Mouse (Mus musculus) lung, embryonic 16.5 days (tissue): ENCODE data around the gene Ephx1. TPM values are rescaled to one million over a fixed set of nuclear protein-coding genes. Genes with fewer than 3 reads are reported as not detected.
"Not testable (repeated sequence)": the region's sequence is repeated elsewhere in the genome, so short reads cannot be mapped to it uniquely, and the experiment has no call there.

Experiments
- ATAC-seq: fragments of 200-750 bp; cut with Nextera tagmentation; 2 replicates; pipeline ENCODE4 v1.8.0; 2017; ENCODE audit warnings: low read depth, mild to moderate bottlenecking, moderate library complexity
- H3K27ac ChIP-seq: fragments of 300-500 bp; sonication (generic); 2 replicates; pipeline ENCODE4 v1.5.1; 2014; ENCODE audit warnings: mild to moderate bottlenecking, control low read depth, low read length
- H3K27me3 ChIP-seq: fragments of 300-500 bp; sonication (generic); 2 replicates; pipeline ENCODE4 v1.6.1; 2014; ENCODE audit warnings: low read depth, low read length, mixed read lengths; ENCODE audit not compliant: control insufficient read depth, insufficient read depth
- H3K36me3 ChIP-seq: fragments of 300-500 bp; sonication (generic); 2 replicates; pipeline ENCODE4 v1.6.1; 2014; ENCODE audit warnings: low read length; ENCODE audit not compliant: control insufficient read depth, insufficient read depth
- H3K4me1 ChIP-seq: fragments of 300-500 bp; sonication (generic); replicated peaks from 2 replicates; pipeline ENCODE4 v1.6.1; 2014; ENCODE audit warnings: low read length, mixed read lengths; ENCODE audit not compliant: control insufficient read depth, insufficient read depth
- H3K4me2 ChIP-seq: fragments of 300-500 bp; sonication (generic); 2 replicates; pipeline ENCODE4 v1.6.1; 2014; ENCODE audit warnings: low read depth, low read length, control low read depth
- H3K4me3 ChIP-seq: fragments of 300-500 bp; sonication (generic); 2 replicates; pipeline ENCODE4 v1.5.1; 2014; ENCODE audit warnings: mild to moderate bottlenecking, low read length, control low read depth
- H3K9ac ChIP-seq: fragments of 300-500 bp; sonication (generic); 2 replicates; pipeline ENCODE4 v1.6.1; 2014; ENCODE audit warnings: low read length, control low read depth
- H3K9me3 ChIP-seq: fragments of 300-500 bp; sonication (generic); 2 replicates; pipeline ENCODE4 v1.6.1; 2016; ENCODE audit warnings: low read length; ENCODE audit not compliant: control insufficient read depth
- WGBS: fragments of 180-500 bp; shearing (Covaris S2); extraction: QIAGEN DNeasy Blood & Tissue Kit; methylation state at CpG from one replicate; pipeline ENCODE4 v1.1.7; 2014; 5-methylcytosine and 5-hydroxymethylcytosine counted together
- polyA plus RNA-seq: library from polyadenylated mRNA; unstranded; fragments of >200 nt; fragmentation: Nextera tagmentation; extraction: Ambion mirVana; gene quantifications from 2 replicates; pipeline ENCODE4 v1.2.1, GENCODE M21; 2015

Ephx1 gene
- polyA plus RNA-seq, 1 experiment from 2014 or later: 11.8 TPM

- not testable (repeated sequence) for H3K36me3 ChIP-seq, H3K27ac ChIP-seq, H3K9me3 ChIP-seq, H3K4me1 ChIP-seq
- peaks cover 31% of the 10 kb centered on the region for H3K27me3 ChIP-seq
- ATAC-seq: peak; percentile 88
- peak overlapping the region; percentile 56 for H3K4me2 ChIP-seq
- H3K9ac ChIP-seq: peak overlapping the region; percentile 60
- H3K4me3 ChIP-seq: peak overlapping the region; percentile 40
- 5% methylated on average over 34 of the region's 41 CpGs for WGBS
Measured at GRCm38 (mm10) chr1:180936610-180937398, 83.9 kb downstream of the Ephx1 start.

- peaks cover 31% of the 10 kb centered on the region for H3K27me3 ChIP-seq
- H3K4me3 ChIP-seq: no peak within 1 kb of the TSS
- H3K4me2 ChIP-seq: no peak within 1 kb of the TSS
- no peaks in the 10 kb centered on the region for H3K4me1 ChIP-seq
- no peak within 1 kb of the TSS for H3K27ac ChIP-seq
- no peaks in the 10 kb centered on the region for H3K36me3 ChIP-seq
- no peak within 1 kb of the TSS; the same call in 1 of the 2 replicates for H3K9ac ChIP-seq
- no peak for ATAC-seq
- no peaks in the 10 kb centered on the region for H3K9me3 ChIP-seq
- WGBS: 21% methylated on average over 21 of the region's 21 CpGs
Measured at GRCm38 (mm10) chr1:180934467-180935419, 86.0 kb downstream of the Ephx1 start, which contains the start of gene Lefty1. TSS of gene Lefty1 (plus strand) at chr1:180935022.

GRCm38 (mm10) chr1:180933659-180934058 lies 87.0 kb downstream of the Ephx1 start:
- Histone ChIP-seq H3K9ac (no peak overlapping the region), H3K4me3 (no peak overlapping the region), H3K4me1 (no peaks in the 10 kb centered on the region), H3K27me3 (peaks cover 31% of the 10 kb centered on the region), H3K4me2 (no peak overlapping the region), H3K9me3 (no peaks in the 10 kb centered on the region), H3K27ac (no peak overlapping the region), H3K36me3 (no peaks in the 10 kb centered on the region)
- 27% methylated on average over 6 of the region's 6 CpGs for WGBS
- no peak for ATAC-seq

DNA sequence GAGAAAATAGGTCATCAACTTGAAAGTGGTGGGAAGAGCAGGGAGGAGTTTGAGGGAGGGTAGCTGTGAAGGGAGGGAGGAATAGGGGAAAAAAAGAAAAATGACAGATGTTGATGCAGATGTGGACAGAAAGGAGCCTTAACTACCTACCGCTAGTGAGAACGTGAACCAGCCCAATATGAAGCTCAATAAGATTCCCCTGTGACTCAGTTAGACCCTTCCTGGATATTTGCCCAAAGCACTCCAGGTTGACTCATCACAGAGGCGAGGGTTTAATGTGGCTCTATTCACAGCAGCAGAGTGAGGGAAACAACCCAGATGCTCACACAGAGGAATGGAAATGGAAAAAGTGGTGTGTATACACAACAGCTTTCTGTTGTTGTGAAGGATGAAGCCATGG lies 89.6 kb downstream of the Ephx1 start:
- 67% methylated on average over 3 of the region's 3 CpGs for WGBS
- no peaks in the 10 kb centered on the region for H3K4me1 ChIP-seq
- no peaks in the 10 kb centered on the region for H3K9me3 ChIP-seq
- no peak overlapping the region for H3K27ac ChIP-seq
- no peak overlapping the region for H3K4me2 ChIP-seq
- no peak for ATAC-seq
- peaks cover 26% of the 10 kb centered on the region for H3K27me3 ChIP-seq
- H3K9ac ChIP-seq: no peak overlapping the region
- H3K4me3 ChIP-seq: no peak overlapping the region
- H3K36me3 ChIP-seq: no peaks in the 10 kb centered on the region

DNA sequence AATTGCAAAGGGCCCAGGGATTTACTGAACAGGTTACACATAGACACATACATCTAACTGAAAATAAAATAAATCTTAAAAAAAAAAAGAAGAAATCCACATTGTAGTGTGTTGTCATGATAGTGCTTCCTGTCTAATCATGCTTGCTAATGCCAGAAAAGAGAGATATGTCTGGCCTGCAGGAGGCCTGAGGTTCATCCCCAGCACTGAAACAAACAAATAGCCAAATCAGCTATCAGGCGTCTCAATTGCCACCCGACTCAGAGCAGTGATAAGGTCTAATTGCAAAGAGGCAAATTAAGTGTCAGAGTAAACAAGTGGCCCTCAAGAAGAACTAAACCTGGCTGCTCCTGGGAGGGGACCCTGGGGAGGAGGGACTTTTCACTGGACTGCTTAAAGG lies 91.1 kb downstream of the Ephx1 start:
- H3K4me1 ChIP-seq: no peaks in the 10 kb centered on the region

DNA sequence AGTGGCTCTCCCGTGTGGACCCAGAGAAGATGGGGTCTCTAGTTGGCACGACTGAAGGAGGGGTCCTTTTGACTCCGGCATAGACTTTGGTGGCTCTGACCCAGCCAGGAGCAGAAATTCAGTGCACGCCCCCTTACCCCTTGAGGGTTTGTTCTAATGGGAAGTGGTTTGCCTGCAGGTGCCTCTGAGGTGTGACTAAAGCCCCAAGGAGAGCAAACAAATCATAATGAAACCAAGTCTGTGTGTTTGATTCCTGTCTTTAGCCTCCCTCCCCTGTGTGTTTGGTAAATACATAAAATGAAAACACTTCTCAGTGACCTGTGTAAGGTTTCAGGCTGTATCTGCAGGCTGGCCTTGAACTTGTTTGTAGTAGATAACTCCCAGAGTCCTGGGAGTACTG lies 94.4 kb downstream of the Ephx1 start:
- H3K9ac ChIP-seq: no peak overlapping the region
- no peaks in the 10 kb centered on the region for H3K4me1 ChIP-seq
- 57% methylated on average over 4 of the region's 4 CpGs for WGBS
- no peak overlapping the region for H3K4me3 ChIP-seq
- no peaks in the 10 kb centered on the region for H3K36me3 ChIP-seq
- no peak for ATAC-seq
- no peaks in the 10 kb centered on the region for H3K27me3 ChIP-seq
- no peak overlapping the region for H3K4me2 ChIP-seq
- H3K9me3 ChIP-seq: no peaks in the 10 kb centered on the region
- H3K27ac ChIP-seq: no peak overlapping the region

More for the DNA sequence above, 91.1 kb downstream of the Ephx1 start:
- Histone ChIP-seq H3K4me2 (no peak overlapping the region), H3K9ac (no peak overlapping the region), H3K36me3 (no peaks in the 10 kb centered on the region), H3K27me3 (peaks cover 11% of the 10 kb centered on the region), H3K9me3 (no peaks in the 10 kb centered on the region), H3K27ac (no peak overlapping the region), H3K4me3 (no peak overlapping the region)
- no peak for ATAC-seq
- 28% methylated on average over 2 of the region's 2 CpGs for WGBS

Other genes starting within 250 kb of the Ephx1 start
- 2,527 and 2,659 TPM in 2 replicates for gene H3f3a, start 207.0 kb downstream of the Ephx1 start, polyA plus RNA-seq
- 33.0 and 38.3 TPM in 2 replicates for gene Sde2, start 169.8 kb downstream of the Ephx1 start, polyA plus RNA-seq
- gene Lefty2, start 127.8 kb downstream of the Ephx1 start, polyA plus RNA-seq: 0.20 and 0.23 TPM in 2 replicates
- 80.7 and 84.3 TPM in 2 replicates for gene Pycr2, start 116.6 kb downstream of the Ephx1 start, polyA plus RNA-seq
- 1.5 and 1.6 TPM in 2 replicates for gene Lefty1, start 85.9 kb downstream of the Ephx1 start, polyA plus RNA-seq
- 15.8 and 16.4 TPM in 2 replicates for gene Tmem63a, start 78.6 kb downstream of the Ephx1 start, polyA plus RNA-seq
- gene 9130409I23Rik, start 30.3 kb upstream of the Ephx1 start, polyA plus RNA-seq: not detected in 2 replicates
- 30.5 and 33.0 TPM in 2 replicates for gene Nvl, start 123.3 kb upstream of the Ephx1 start, polyA plus RNA-seq
- 106 and 121 TPM in 2 replicates for gene Cnih4, start 123.8 kb upstream of the Ephx1 start, polyA plus RNA-seq
- gene Wdr26, start 191.1 kb upstream of the Ephx1 start, polyA plus RNA-seq: 30.0 and 30.2 TPM in 2 replicates